Mouse (Mus musculus) midbrain, postnatal 0 days (tissue): ENCODE measurements around the gene Wdr62. TPM values are rescaled to one million over a fixed set of nuclear protein-coding genes. Genes with fewer than 3 reads are reported as not detected.
A peak's percentile ranks its signal among the peaks of the same experiment; 100 is the strongest.
"Not testable (repeated sequence)": the region's sequence is repeated elsewhere in the genome, so short reads cannot be mapped to it uniquely, and the experiment has no call there.

Experiments
- ATAC-seq: fragments of 200-750 bp; cut with Nextera tagmentation; 2 replicates; pipeline ENCODE4 v1.8.0; 2017; ENCODE audit warnings: moderate number of reproducible peaks, mild to moderate bottlenecking, moderate TSS enrichment, moderate library complexity; ENCODE audit not compliant: low FRiP score
- DNase-seq: peaks from one replicate; pipeline ENCODE4 v3.0.0-alpha.2; 2015; ENCODE audit warnings: low spot score
- H3K27ac ChIP-seq: fragments of 300-500 bp; sonication (generic); 2 replicates; pipeline ENCODE4 v1.5.1; 2014; ENCODE audit warnings: low read depth, mild to moderate bottlenecking, low read length, mixed read lengths
- H3K27me3 ChIP-seq: fragments of 300-500 bp; sonication (generic); 2 replicates; pipeline ENCODE4 v1.6.1; 2014; ENCODE audit warnings: low read length, control low read depth, mixed read lengths; ENCODE audit not compliant: insufficient read depth
- H3K36me3 ChIP-seq: fragments of 300-500 bp; sonication (generic); 2 replicates; pipeline ENCODE4 v1.6.1; 2014; ENCODE audit warnings: low read length, control low read depth, mixed read lengths; ENCODE audit not compliant: insufficient read depth
- H3K4me1 ChIP-seq: fragments of 300-500 bp; sonication (generic); 2 replicates; pipeline ENCODE4 v1.6.1; 2014; ENCODE audit warnings: mild to moderate bottlenecking, control low read depth, antibody characterized with exemption, low read length, mixed read lengths; ENCODE audit not compliant: insufficient read depth
- H3K4me2 ChIP-seq: fragments of 300-500 bp; sonication (generic); 2 replicates; pipeline ENCODE4 v1.6.1; 2014; ENCODE audit warnings: low read depth, mild to moderate bottlenecking, low read length, mixed read lengths; ENCODE audit not compliant: poor library complexity, severe bottlenecking
- H3K4me3 ChIP-seq: fragments of 300-500 bp; sonication (generic); 2 replicates; pipeline ENCODE4 v1.5.1; 2014; ENCODE audit warnings: low read depth, mild to moderate bottlenecking, low read length, moderate library complexity
- H3K9ac ChIP-seq: fragments of 300-500 bp; sonication (generic); replicated peaks from 2 replicates; pipeline ENCODE4 v1.6.1; 2014; ENCODE audit warnings: mild to moderate bottlenecking, low read length, moderate library complexity, mixed read lengths; ENCODE audit not compliant: poor library complexity, severe bottlenecking
- H3K9me3 ChIP-seq: fragments of 300-500 bp; sonication (generic); 2 replicates; pipeline ENCODE4 v1.6.1; 2016; ENCODE audit warnings: low read length, control low read depth
- CTCF ChIP-seq: IDR thresholded peaks from 2 replicates; pipeline ENCODE4 v1.5.1; 2016; ENCODE audit warnings: antibody characterized with exemption, mild to moderate bottlenecking
- WGBS: fragments of 180-500 bp; shearing (Covaris S2); extraction: QIAGEN DNeasy Blood & Tissue Kit; methylation state at CpG from one replicate; pipeline ENCODE4 v1.1.7; 2014; 5-methylcytosine and 5-hydroxymethylcytosine counted together
- polyA plus RNA-seq: library from polyadenylated mRNA; unstranded; fragments of >200 nt; fragmentation: Nextera tagmentation; extraction: Ambion mirVana; gene quantifications from 2 replicates; pipeline ENCODE4 v1.2.1, GENCODE M21; 2015
- total RNA-seq: library from RNA; depleted of rRNA; stranded (reverse); fragments of >200 nt; gene quantifications from 2 replicates; pipeline ENCODE4 v1.2.3, GENCODE M21; 2014

Gene Wdr62
- total and polyA plus RNA-seq, 2 experiments from 2014 or later = 1.7 to 4.1 TPM

- Histone ChIP-seq H3K36me3 (no peaks in the 10 kb centered on the region), H3K9ac (no peak overlapping the region), H3K4me3 (no peak overlapping the region), H3K9me3 (no peaks in the 10 kb centered on the region), H3K27ac (no peak overlapping the region), H3K4me2 (no peak overlapping the region), H3K27me3 (no peaks in the 10 kb centered on the region), H3K4me1 (no peaks in the 10 kb centered on the region)
- WGBS = 83% methylated on average over 11 of the region's 11 CpGs
- DNase-seq = no peak
- ATAC-seq = no peak
- TF ChIP-seq CTCF = no peak
Measured at GRCm38 (mm10) chr7:30202895-30203690, 77.1 kb downstream of the Wdr62 start.

DNA sequence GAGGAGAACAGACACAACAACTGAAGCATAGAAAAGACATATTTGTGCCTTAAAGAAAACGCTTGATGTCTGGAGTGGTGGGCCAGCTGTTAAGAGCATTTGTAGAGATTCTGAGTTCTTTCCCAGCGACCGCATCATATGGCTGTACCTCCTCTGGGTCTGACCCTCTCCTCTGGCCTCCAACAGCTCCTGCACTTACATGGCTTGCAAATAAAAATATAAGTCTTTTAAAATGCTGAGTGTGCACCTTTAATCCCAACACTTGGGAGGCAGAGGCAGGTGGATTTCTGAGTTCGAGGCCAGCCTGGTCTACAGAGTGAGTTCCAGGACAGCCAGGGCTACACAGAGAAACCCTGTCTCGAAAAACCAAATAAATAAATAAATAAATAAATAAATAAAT, 79.6 kb downstream of the Wdr62 start:
- not testable (repeated sequence) for H3K36me3 ChIP-seq, H3K4me2 ChIP-seq, H3K27me3 ChIP-seq, H3K4me1 ChIP-seq, H3K9ac ChIP-seq, DNase-seq, H3K27ac ChIP-seq, ATAC-seq, H3K9me3 ChIP-seq, H3K4me3 ChIP-seq
- WGBS = 93% methylated on average over 5 of the region's 5 CpGs

GRCm38 (mm10) chr7:30200200-30200599, 80.0 kb downstream of the Wdr62 start:
- no peak overlapping the region for H3K27ac ChIP-seq
- ATAC-seq = no peak
- no peak overlapping the region for H3K4me3 ChIP-seq
- WGBS = 80% methylated on average over 5 of the region's 5 CpGs
- H3K9me3 ChIP-seq = no peaks in the 10 kb centered on the region
- no peaks in the 10 kb centered on the region for H3K27me3 ChIP-seq
- no peaks in the 10 kb centered on the region for H3K36me3 ChIP-seq
- H3K9ac ChIP-seq = no peak overlapping the region
- no peak for DNase-seq
- no peak overlapping the region for H3K4me2 ChIP-seq
- H3K4me1 ChIP-seq = no peaks in the 10 kb centered on the region
- TF ChIP-seq CTCF = no peak

DNA sequence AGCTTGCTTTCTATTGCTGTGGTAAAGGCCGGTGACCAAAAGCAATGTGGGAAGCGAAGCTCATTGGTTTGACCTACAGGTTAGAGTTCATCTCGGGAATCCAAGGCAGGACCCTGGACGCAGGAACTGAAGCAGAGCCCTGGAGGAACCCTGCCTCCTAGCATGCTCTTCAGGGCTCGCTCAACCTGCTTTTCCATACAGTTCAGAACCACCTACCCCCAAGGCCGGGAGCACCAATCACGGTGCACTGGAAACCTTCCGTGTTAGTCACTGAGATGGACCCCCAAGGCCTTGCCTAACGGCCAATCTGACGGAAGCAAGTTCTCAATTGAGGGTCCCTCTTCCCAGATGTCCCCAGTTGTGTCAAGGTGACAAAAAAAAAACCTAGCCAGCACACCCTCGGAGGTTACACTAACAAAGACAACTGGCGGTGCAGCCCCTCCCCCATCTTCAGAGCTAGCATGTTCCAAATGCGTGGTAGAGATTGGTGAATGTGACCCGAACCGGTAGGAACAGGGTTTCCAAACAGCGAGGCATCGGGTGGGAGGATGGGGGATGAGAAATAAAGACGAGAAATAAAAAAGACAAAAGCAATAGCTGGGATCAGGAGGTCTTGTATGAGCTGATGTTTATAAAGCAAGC, 80.6 kb downstream of the Wdr62 start:
- Histone ChIP-seq H3K36me3 (no peaks in the 10 kb centered on the region), H3K9me3 (no peaks in the 10 kb centered on the region), H3K27me3 (no peaks in the 10 kb centered on the region), H3K27ac (no peak overlapping the region), H3K4me1 (no peaks in the 10 kb centered on the region), H3K9ac (no peak overlapping the region), H3K4me2 (no peak overlapping the region), H3K4me3 (no peak overlapping the region)
- WGBS = 80% methylated on average over 18 of the region's 18 CpGs
- DNase-seq (no peak), ATAC-seq (no peak)
- TF ChIP-seq CTCF = no peak

- 6% methylated on average over 8 of the region's 8 CpGs for WGBS
- Histone ChIP-seq H3K4me1 (no peaks in the 10 kb centered on the region; the same call in 1 of the 2 replicates), H3K36me3 (no peaks in the 10 kb centered on the region), H3K4me2 (peak within 1 kb of the TSS; percentile 28; the same call in 1 of the 2 replicates), H3K9ac (no peak within 1 kb of the TSS), H3K4me3 (peak within 1 kb of the TSS; percentile 15; the same call in 1 of the 2 replicates), H3K9me3 (no peaks in the 10 kb centered on the region), H3K27me3 (no peaks in the 10 kb centered on the region), H3K27ac (no peak within 1 kb of the TSS)
- TF ChIP-seq CTCF = peak; percentile 92
- peak; percentile 93 for DNase-seq
- ATAC-seq = no peak
Measured at GRCm38 (mm10) chr7:30198481-30198971, 81.7 kb downstream of the Wdr62 start, which contains the start of gene Capns1. Capns1 (minus strand) TSS chr7:30198811.

DNA sequence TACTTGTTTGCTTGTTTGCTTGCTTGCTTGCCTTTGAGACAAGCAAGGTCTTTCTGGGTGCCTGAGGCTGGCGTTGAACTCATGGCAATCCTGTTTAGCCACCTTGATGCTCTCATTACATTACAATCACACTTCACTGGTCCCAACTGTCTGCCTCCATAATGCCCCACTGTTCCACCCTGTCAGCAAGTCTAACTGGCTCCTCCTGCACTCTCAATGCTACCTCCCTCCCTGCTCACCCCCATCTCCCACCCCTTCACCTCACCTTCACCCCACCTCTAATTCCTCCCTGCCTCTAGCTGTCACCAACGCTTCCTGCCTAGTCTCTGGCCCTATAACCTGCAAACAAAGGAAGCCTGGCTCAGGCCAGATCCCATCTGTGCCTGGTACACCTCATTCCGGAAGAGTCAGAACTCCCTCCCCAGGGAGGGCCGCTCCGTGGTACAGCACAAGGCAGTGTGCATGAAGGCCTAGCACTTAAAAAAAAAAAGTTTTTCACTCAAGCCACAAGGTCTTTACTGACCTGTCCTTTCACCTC, 82.6 kb downstream of the Wdr62 start:
- Histone ChIP-seq H3K4me1 (peaks cover 6% of the 10 kb centered on the region; the same call in 1 of the 2 replicates), H3K9me3 (no peaks in the 10 kb centered on the region), H3K36me3 (no peaks in the 10 kb centered on the region), H3K27me3 (no peaks in the 10 kb centered on the region), H3K9ac (no peak overlapping the region), H3K4me3 (no peak overlapping the region), H3K27ac (no peak overlapping the region), H3K4me2 (no peak overlapping the region)
- no peak for ATAC-seq
- no peak for TF ChIP-seq CTCF
- 72% methylated on average over 5 of the region's 5 CpGs for WGBS
- no peak for DNase-seq
